In genomic region chr17:24014433-24014965, GRCm38 (mm10) we compare ENCODE assay signal across 37 mouse cellular contexts. TPM values are rescaled to one million over a fixed set of nuclear protein-coding genes. Genes with fewer than 3 reads are reported as not detected.
A peak's percentile ranks its signal among the peaks of the same experiment; 100 is the strongest.
DNase-seq lines count a peak whose midpoint lies in the region; ATAC-seq and TF ChIP-seq lines count a peak whose summit lies in the region.
"Had no signal": no experiment of that assay in that cellular context is flagged by ENCODE, and none has a peak within 500 bp of the region (broad histone marks: within the 10 kb centered on the region; RNA-seq: fewer than 3 reads in every experiment).

No protein-coding gene starts in this region.

- H3K4me2 ChIP-seq in midbrain, embryonic 11.5 days = no peak overlapping the region
- no peak overlapping the region for H3K4me2 ChIP-seq in intestine, embryonic 14.5 days (ENCODE audit: low read length)
- no peak overlapping the region for H3K4me2 ChIP-seq in intestine, postnatal 0 days (replicated peaks; ENCODE audit: low read depth)
- H3K4me2 ChIP-seq: embryonic facial prominence, embryonic 13.5 days; forebrain, embryonic 12.5 days; forebrain, embryonic 15.5 days; heart, embryonic 13.5 days; hindbrain, embryonic 14.5 days had no signal

- H3K27ac ChIP-seq in midbrain, embryonic 11.5 days (ENCODE audit: low read depth, low read length) = no peak overlapping the region
- no peak overlapping the region for H3K27ac ChIP-seq in midbrain, embryonic 10.5 days (replicated peaks)
- no peak overlapping the region; the same call in 1 of the 2 replicates for H3K27ac ChIP-seq in intestine, embryonic 14.5 days (ENCODE audit: low read depth)
- peak overlapping the region; percentile 68; the same call in 1 of the 2 replicates for H3K27ac ChIP-seq in intestine, postnatal 0 days (ENCODE audit: low read depth, low read length)
- H3K27ac ChIP-seq in layer of hippocampus, adult 2 months = no peak overlapping the region
- H3K27ac ChIP-seq: embryonic facial prominence, embryonic 10.5 days; embryonic facial prominence, embryonic 13.5 days; forebrain, embryonic 12.5 days; forebrain, embryonic 15.5 days; heart, embryonic 10.5 days; heart, embryonic 13.5 days; hindbrain, embryonic 14.5 days; hindbrain, postnatal 0 days had no signal

- no peaks in the 10 kb centered on the region for H3K4me1 ChIP-seq in midbrain, embryonic 11.5 days (ENCODE audit: control insufficient read depth, insufficient read depth, low read length)
- no peaks in the 10 kb centered on the region for H3K4me1 ChIP-seq in midbrain, embryonic 10.5 days
- no peaks in the 10 kb centered on the region for H3K4me1 ChIP-seq in intestine, embryonic 14.5 days (replicated peaks; ENCODE audit: control insufficient read depth, insufficient read depth, low read length)
- H3K4me1 ChIP-seq in intestine, postnatal 0 days (replicated peaks; ENCODE audit: control insufficient read depth, insufficient read depth, low read length) = peaks cover 3% of the 10 kb centered on the region
- H3K4me1 ChIP-seq: embryonic facial prominence, embryonic 13.5 days; forebrain, embryonic 12.5 days; forebrain, embryonic 15.5 days; heart, embryonic 10.5 days; heart, embryonic 13.5 days had no signal

- no peaks in the 10 kb centered on the region for H3K36me3 ChIP-seq in midbrain, embryonic 11.5 days (ENCODE audit: control insufficient read depth, insufficient read depth, low read length)
- H3K36me3 ChIP-seq in midbrain, embryonic 10.5 days = no peaks in the 10 kb centered on the region
- H3K36me3 ChIP-seq in intestine, embryonic 14.5 days (ENCODE audit: control insufficient read depth, insufficient read depth, low read length) = no peaks in the 10 kb centered on the region
- no peaks in the 10 kb centered on the region for H3K36me3 ChIP-seq in intestine, postnatal 0 days (ENCODE audit: control insufficient read depth, insufficient read depth)
- H3K36me3 ChIP-seq: embryonic facial prominence, embryonic 10.5 days; embryonic facial prominence, embryonic 13.5 days; forebrain, embryonic 12.5 days; forebrain, embryonic 15.5 days; heart, embryonic 10.5 days; heart, embryonic 13.5 days had no signal

- ATAC-seq in midbrain, embryonic 11.5 days (ENCODE audit: low FRiP score) = no peak
- peak; percentile 66 for ATAC-seq in intestine, embryonic 14.5 days (replicated peaks; ENCODE audit: low FRiP score, low TSS enrichment, low read depth)
- peak; percentile 86 for ATAC-seq in intestine, postnatal 0 days
- ATAC-seq: forebrain, embryonic 15.5 days; hindbrain, postnatal 0 days had no signal

- no peaks in the 10 kb centered on the region for H3K9me3 ChIP-seq in midbrain, embryonic 11.5 days (ENCODE audit: control insufficient read depth, low read length)
- H3K9me3 ChIP-seq in midbrain, embryonic 10.5 days (replicated peaks) = no peaks in the 10 kb centered on the region
- H3K9me3 ChIP-seq in intestine, embryonic 14.5 days (ENCODE audit: control insufficient read depth, low read length) = 0 out of 2 replicates have a peak, but pooled peaks cover 3% of the 10 kb centered on the region
- H3K9me3 ChIP-seq in intestine, postnatal 0 days (ENCODE audit: control insufficient read depth) = no peaks in the 10 kb centered on the region
- H3K9me3 ChIP-seq: embryonic facial prominence, embryonic 10.5 days; embryonic facial prominence, embryonic 13.5 days; forebrain, embryonic 12.5 days; forebrain, embryonic 15.5 days; heart, embryonic 10.5 days; heart, embryonic 13.5 days had no signal

- 88% methylated on average over 5 of the region's 5 CpGs for WGBS in midbrain, embryonic 11.5 days
- WGBS in midbrain, embryonic 10.5 days = 89% methylated on average over 5 of the region's 5 CpGs
- 80% methylated on average over 5 of the region's 5 CpGs for WGBS in intestine, embryonic 14.5 days
- 42% methylated on average over 5 of the region's 5 CpGs for WGBS in intestine, postnatal 0 days

- no peaks in the 10 kb centered on the region for H3K27me3 ChIP-seq in midbrain, embryonic 11.5 days (ENCODE audit: control insufficient read depth, insufficient read depth, low read length)
- no peaks in the 10 kb centered on the region for H3K27me3 ChIP-seq in midbrain, embryonic 10.5 days (ENCODE audit: low read depth, poor library complexity, severe bottlenecking)
- H3K27me3 ChIP-seq in intestine, embryonic 14.5 days (replicated peaks; ENCODE audit: control insufficient read depth, insufficient read depth, low read length) = no peaks in the 10 kb centered on the region
- H3K27me3 ChIP-seq in intestine, postnatal 0 days (replicated peaks; ENCODE audit: control insufficient read depth, insufficient read depth, low read length) = no peaks in the 10 kb centered on the region
- H3K27me3 ChIP-seq: embryonic facial prominence, embryonic 13.5 days; forebrain, embryonic 12.5 days; forebrain, embryonic 15.5 days had no signal

- intact Hi-C loops in left cerebral cortex, postnatal 10 days (cut with DNase I) = no loop called here

- no peak overlapping the region for H3K4me3 ChIP-seq in midbrain, embryonic 11.5 days (ENCODE audit: low read depth, low read length)
- H3K4me3 ChIP-seq in midbrain, embryonic 10.5 days = no peak overlapping the region
- H3K4me3 ChIP-seq in intestine, embryonic 14.5 days (ENCODE audit: low read depth, low read length) = no peak overlapping the region
- H3K4me3 ChIP-seq in intestine, postnatal 0 days (ENCODE audit: low read depth, low read length) = no peak overlapping the region
- no peak overlapping the region for H3K4me3 ChIP-seq in layer of hippocampus, adult 2 months
- H3K4me3 ChIP-seq: embryonic facial prominence, embryonic 10.5 days; embryonic facial prominence, embryonic 13.5 days; erythroblast, embryonic 14.5 days; forebrain, embryonic 12.5 days; forebrain, embryonic 15.5 days; heart, embryonic 10.5 days; heart, embryonic 13.5 days had no signal

- H3K9ac ChIP-seq in midbrain, embryonic 11.5 days (ENCODE audit: low read length) = no peak overlapping the region
- no peak overlapping the region for H3K9ac ChIP-seq in intestine, embryonic 14.5 days (ENCODE audit: low read length)
- H3K9ac ChIP-seq in intestine, postnatal 0 days (ENCODE audit: low read depth, low read length) = no peak overlapping the region
- H3K9ac ChIP-seq: embryonic facial prominence, embryonic 13.5 days; forebrain, embryonic 12.5 days; forebrain, embryonic 15.5 days; heart, embryonic 13.5 days; hindbrain, embryonic 14.5 days had no signal

- DNase-seq in midbrain, embryonic 11.5 days (ENCODE audit: low spot score, missing footprints) = peak; percentile 73
- no peak for DNase-seq in midbrain, embryonic 10.5 days (ENCODE audit: low spot score)
- peak; percentile 51 for DNase-seq in ES-CJ7 (ENCODE audit: low read depth, low spot score)
- no peak for DNase-seq in intestine, embryonic 14.5 days (ENCODE audit: low spot score)
- DNase-seq in layer of hippocampus, adult 2 months (ENCODE audit: low spot score in 2 of 2) = no peak
- DNase-seq in embryo, embryonic 10 days (ENCODE audit: low spot score) = no peak
- no peak for DNase-seq in left cerebral cortex, postnatal 10 days (ENCODE audit: extremely low spot score in 1 of 2, low spot score in 2 of 2)
- DNase-seq: adrenal gland, adult 2 months; adrenal gland, postnatal 14 days; B cell, adult 2 months; cerebellum, adult 11 months; cerebellum, adult 2 months; cerebellum, adult 9-11 months; cerebellum, postnatal 25 days; embryo, embryonic 11 days; gastrocnemius, postnatal 25 days; heart, adult 18-20 months; heart, postnatal 14 days; heart, postnatal 4 days had no signal

- TF ChIP-seq CTCF in intestine, postnatal 0 days (IDR thresholded peaks at IDR 0.05; ENCODE audit: low read depth) = no peak
- TF ChIP-seq CTCF in layer of hippocampus, adult 2 months (conservative IDR thresholded peaks at IDR 0.05) = no peak

RNA-seq across cellular contexts. Expression of gene Prss22, which starts 16.6 kb away (rescaled TPM):
- polyA plus RNA-seq in midbrain, embryonic 11.5 days (2014; fragmentation: Nextera tagmentation; extraction: Ambion mirVana) = 0.19 TPM in 1 of 2 replicates, not detected in the other
- polyA plus RNA-seq in midbrain, embryonic 10.5 days (2016; fragmentation: Nextera tagmentation; extraction: Ambion mirVana) = 0.26 TPM in 2 replicates
- not detected in 2 replicates for polyA plus RNA-seq in intestine, embryonic 14.5 days (2014; fragmentation: Nextera tagmentation; extraction: Ambion mirVana)
- 0.09 TPM in 1 of 2 replicates, not detected in the other for polyA plus RNA-seq in intestine, postnatal 0 days (2015; fragmentation: Nextera tagmentation; extraction: Ambion mirVana)
- not detected for total RNA-seq in layer of hippocampus, adult 2 months (2021)
- under 1 TPM; 0.53 to 0.69 TPM for total RNA-seq in left cerebral cortex, postnatal 10 days (2021)
- total RNA-seq: adrenal gland, adult 2 months; adrenal gland, postnatal 14 days; adrenal gland, postnatal 4 days; CH12.LX; common myeloid progenitor, adult 5-6 weeks; gastrocnemius, adult 8-10 months; gastrocnemius, postnatal 25 days; heart, adult 18-20 months; heart, postnatal 14 days; heart, postnatal 4 days had no signal
- polyA plus RNA-seq: adrenal gland, adult 2 months; cerebellum, adult 2 months; forebrain, embryonic 15.5 days; heart, embryonic 16.5 days; hindbrain, embryonic 14.5 days; hindbrain, postnatal 0 days had no signal

RNA-seq across cellular contexts. Expression of gene Prss27, which starts 23.4 kb away (rescaled TPM):
- polyA plus RNA-seq in midbrain, embryonic 11.5 days (2014; fragmentation: Nextera tagmentation; extraction: Ambion mirVana) = not detected in 2 replicates
- polyA plus RNA-seq in midbrain, embryonic 10.5 days (2016; fragmentation: Nextera tagmentation; extraction: Ambion mirVana) = 0.10 TPM in 1 of 2 replicates, not detected in the other
- 0.28 and 0.43 TPM in 2 replicates for polyA plus RNA-seq in intestine, embryonic 14.5 days (2014; fragmentation: Nextera tagmentation; extraction: Ambion mirVana)
- 0.12 and 0.18 TPM in 2 replicates for polyA plus RNA-seq in intestine, postnatal 0 days (2015; fragmentation: Nextera tagmentation; extraction: Ambion mirVana)
- total RNA-seq in layer of hippocampus, adult 2 months (2021) = not detected
- not detected for total RNA-seq in left cerebral cortex, postnatal 10 days (2021)
- total RNA-seq: adrenal gland, postnatal 4 days; CH12.LX; common myeloid progenitor, adult 5-6 weeks; gastrocnemius, adult 8-10 months; gastrocnemius, postnatal 25 days; heart, adult 18-20 months; heart, postnatal 14 days; heart, postnatal 4 days; hindbrain, postnatal 0 days had no signal
- polyA plus RNA-seq: cerebellum, adult 2 months; erythroblast, embryonic 14.5 days; hindbrain, postnatal 0 days had no signal

RNA-seq across cellular contexts. Expression of gene Prss30, which starts 34.1 kb away (rescaled TPM):
- not detected in 2 replicates for polyA plus RNA-seq in midbrain, embryonic 11.5 days (2014; fragmentation: Nextera tagmentation; extraction: Ambion mirVana)
- polyA plus RNA-seq in midbrain, embryonic 10.5 days (2016; fragmentation: Nextera tagmentation; extraction: Ambion mirVana) = not detected in 2 replicates
- 0.12 TPM in 1 of 2 replicates, not detected in the other for polyA plus RNA-seq in intestine, embryonic 14.5 days (2014; fragmentation: Nextera tagmentation; extraction: Ambion mirVana)
- 4.7 and 12.1 TPM in 2 replicates for polyA plus RNA-seq in intestine, postnatal 0 days (2015; fragmentation: Nextera tagmentation; extraction: Ambion mirVana)
- total RNA-seq in layer of hippocampus, adult 2 months (2021) = under 1 TPM in 1 of 2 experiments, not detected in 1; 0.32 TPM
- total RNA-seq in left cerebral cortex, postnatal 10 days (2021) = under 1 TPM in 1 of 2 experiments, not detected in 1; 0.30 TPM
- total RNA-seq: adrenal gland, postnatal 4 days; common myeloid progenitor, adult 5-6 weeks; ES-E14; gastrocnemius, adult 8-10 months; gastrocnemius, postnatal 25 days; heart, adult 18-20 months; heart, postnatal 14 days; heart, postnatal 4 days; hindbrain, postnatal 0 days had no signal
- polyA plus RNA-seq: embryonic facial prominence, embryonic 10.5 days; embryonic facial prominence, embryonic 13.5 days; erythroblast, embryonic 14.5 days; forebrain, embryonic 12.5 days; forebrain, embryonic 15.5 days; heart, embryonic 13.5 days; hindbrain, embryonic 11.5 days; hindbrain, embryonic 14.5 days; hindbrain, postnatal 0 days had no signal

RNA-seq across cellular contexts. Expression of gene Kctd5, which starts 58.8 kb away (rescaled TPM):
- polyA plus RNA-seq in midbrain, embryonic 11.5 days (2014; fragmentation: Nextera tagmentation; extraction: Ambion mirVana) = 76.8 and 80.0 TPM in 2 replicates
- 91.1 and 91.5 TPM in 2 replicates for polyA plus RNA-seq in midbrain, embryonic 10.5 days (2016; fragmentation: Nextera tagmentation; extraction: Ambion mirVana)
- 52.8 and 61.2 TPM in 2 replicates for polyA plus RNA-seq in intestine, embryonic 14.5 days (2014; fragmentation: Nextera tagmentation; extraction: Ambion mirVana)
- polyA plus RNA-seq in intestine, postnatal 0 days (2015; fragmentation: Nextera tagmentation; extraction: Ambion mirVana) = 58.5 and 61.3 TPM in 2 replicates
- total RNA-seq in layer of hippocampus, adult 2 months (2021) = 10 to 100 TPM; 26.6 to 28.8 TPM
- 10 to 100 TPM; 51.9 to 56.8 TPM for total RNA-seq in left cerebral cortex, postnatal 10 days (2021)

RNA-seq across cellular contexts. Expression of gene Sbpl, which starts 59.4 kb away (rescaled TPM):
- polyA plus RNA-seq in midbrain, embryonic 11.5 days (2014; fragmentation: Nextera tagmentation; extraction: Ambion mirVana) = not detected in 2 replicates
- polyA plus RNA-seq in midbrain, embryonic 10.5 days (2016; fragmentation: Nextera tagmentation; extraction: Ambion mirVana) = not detected in 2 replicates
- polyA plus RNA-seq in intestine, embryonic 14.5 days (2014; fragmentation: Nextera tagmentation; extraction: Ambion mirVana) = not detected in 2 replicates
- not detected in 2 replicates for polyA plus RNA-seq in intestine, postnatal 0 days (2015; fragmentation: Nextera tagmentation; extraction: Ambion mirVana)
- not detected for total RNA-seq in layer of hippocampus, adult 2 months (2021)
- total RNA-seq in left cerebral cortex, postnatal 10 days (2021) = not detected
- total RNA-seq: adrenal gland, adult 2 months; adrenal gland, postnatal 14 days; adrenal gland, postnatal 4 days; CH12.LX; common myeloid progenitor, adult 5-6 weeks; ES-E14; gastrocnemius, adult 8-10 months; gastrocnemius, postnatal 25 days; heart, adult 18-20 months; heart, postnatal 14 days; heart, postnatal 4 days; hindbrain, postnatal 0 days had no signal
- polyA plus RNA-seq: adrenal gland, adult 2 months; cerebellum, adult 2 months; embryonic facial prominence, embryonic 10.5 days; embryonic facial prominence, embryonic 13.5 days; erythroblast, embryonic 14.5 days; forebrain, embryonic 12.5 days; forebrain, embryonic 15.5 days; gonadal fat pad, adult 2 months; heart, embryonic 10.5 days; heart, embryonic 13.5 days; heart, embryonic 16.5 days; hindbrain, embryonic 11.5 days; hindbrain, embryonic 14.5 days; hindbrain, postnatal 0 days had no signal

Comparison
In these comparisons a context has a peak if more than half of its experiments do, and no peak if none do; other contexts are left out.
1. DNase-seq: peak in midbrain, embryonic 11.5 days (single experiment) and ES-CJ7 (single experiment); none in midbrain, embryonic 10.5 days (single experiment), intestine, embryonic 14.5 days (single experiment), layer of hippocampus, adult 2 months (0 of 2), embryo, embryonic 10 days (single experiment) and left cerebral cortex, postnatal 10 days (0 of 2).